Mouse (Mus musculus) limb, embryonic 11.5 days (tissue): ENCODE data around the gene Trank1. TPM values are rescaled to one million over a fixed set of nuclear protein-coding genes. Genes with fewer than 3 reads are reported as not detected.

Experiments
- ATAC-seq: fragments of 200-750 bp; cut with Nextera tagmentation; 2 replicates; pipeline ENCODE4 v1.8.0; 2017; ENCODE audit warnings: low read depth; ENCODE audit not compliant: insufficient number of reproducible peaks, low FRiP score, low TSS enrichment
- DNase-seq: peaks from one replicate; pipeline ENCODE4 v3.0.0-alpha.2; 2015; ENCODE audit warnings: low spot score
- H3K27ac ChIP-seq: fragments of 300-500 bp; sonication (generic); replicated peaks from 2 replicates; pipeline ENCODE4 v1.5.1; 2014; ENCODE audit warnings: low read depth, mild to moderate bottlenecking, low read length
- H3K27me3 ChIP-seq: fragments of 300-500 bp; sonication (generic); 2 replicates; pipeline ENCODE4 v1.6.1; 2014; ENCODE audit warnings: mild to moderate bottlenecking, low read length, mixed read lengths; ENCODE audit not compliant: control insufficient read depth, insufficient read depth
- H3K36me3 ChIP-seq: fragments of 300-500 bp; sonication (generic); 2 replicates; pipeline ENCODE4 v1.6.1; 2014; ENCODE audit warnings: mild to moderate bottlenecking, low read length, moderate library complexity, mixed read lengths; ENCODE audit not compliant: control insufficient read depth, insufficient read depth
- H3K4me1 ChIP-seq: fragments of 300-500 bp; sonication (generic); 2 replicates; pipeline ENCODE4 v1.6.1; 2014; ENCODE audit warnings: low read length, mixed read lengths; ENCODE audit not compliant: control insufficient read depth, insufficient read depth
- H3K4me2 ChIP-seq: fragments of 300-500 bp; sonication (generic); 2 replicates; pipeline ENCODE4 v1.6.1; 2014; ENCODE audit warnings: low read depth, mild to moderate bottlenecking, moderate library complexity; ENCODE audit not compliant: severe bottlenecking
- H3K4me3 ChIP-seq: fragments of 300-500 bp; sonication (generic); 2 replicates; pipeline ENCODE4 v1.5.1; 2014; ENCODE audit warnings: low read depth, low read length
- H3K9ac ChIP-seq: fragments of 300-500 bp; sonication (generic); 2 replicates; pipeline ENCODE4 v1.6.1; 2014; ENCODE audit warnings: mild to moderate bottlenecking, low read length
- H3K9me3 ChIP-seq: fragments of 300-500 bp; sonication (generic); 2 replicates; pipeline ENCODE4 v1.6.1; 2016; ENCODE audit warnings: low read length; ENCODE audit not compliant: control insufficient read depth
- WGBS: fragments of 180-500 bp; shearing (Covaris S2); extraction: QIAGEN DNeasy Blood & Tissue Kit; methylation state at CpG from one replicate; pipeline ENCODE4 v1.1.7; 2014; 5-methylcytosine and 5-hydroxymethylcytosine counted together
- polyA plus RNA-seq: library from polyadenylated mRNA; unstranded; fragments of >200 nt; fragmentation: Nextera tagmentation; extraction: Ambion mirVana; gene quantifications from 2 replicates; pipeline ENCODE4 v1.2.1, GENCODE M21; 2014

Trank1 gene
- polyA plus RNA-seq, 1 experiment from 2014 or later = 0.08 TPM

- DNase-seq = no peak
- Histone ChIP-seq H3K9ac (no peak overlapping the region), H3K4me1 (no peaks in the 10 kb centered on the region), H3K9me3 (no peaks in the 10 kb centered on the region), H3K4me2 (no peak overlapping the region), H3K36me3 (no peaks in the 10 kb centered on the region), H3K27ac (no peak overlapping the region), H3K27me3 (no peaks in the 10 kb centered on the region), H3K4me3 (no peak overlapping the region)
- WGBS = 75% methylated on average over 11 of the region's 11 CpGs
- no peak for ATAC-seq
Observed at GRCm38 (mm10) chr9:111290539-111291100, 20.9 kb upstream of the Trank1 start.

- Histone ChIP-seq H3K9me3 (no peaks in the 10 kb centered on the region), H3K9ac (no peak overlapping the region), H3K36me3 (no peaks in the 10 kb centered on the region), H3K4me1 (no peaks in the 10 kb centered on the region), H3K4me3 (no peak overlapping the region), H3K27me3 (no peaks in the 10 kb centered on the region), H3K4me2 (no peak overlapping the region), H3K27ac (no peak overlapping the region)
- 88% methylated on average over 4 of the region's 4 CpGs for WGBS
- DNase-seq = no peak
- no peak for ATAC-seq
Observed at GRCm38 (mm10) chr9:111293234-111293633, 18.3 kb upstream of the Trank1 start.

GRCm38 (mm10) chr9:111294911-111295310, 16.6 kb upstream of the Trank1 start:
- H3K27me3 ChIP-seq = no peaks in the 10 kb centered on the region
- no peak overlapping the region for H3K9ac ChIP-seq
- H3K27ac ChIP-seq = no peak overlapping the region
- DNase-seq (no peak), ATAC-seq (no peak)
- H3K36me3 ChIP-seq = no peaks in the 10 kb centered on the region
- WGBS = 96% methylated on average over 6 of the region's 6 CpGs
- H3K4me2 ChIP-seq = no peak overlapping the region
- H3K4me3 ChIP-seq = no peak overlapping the region
- H3K9me3 ChIP-seq = no peaks in the 10 kb centered on the region
- H3K4me1 ChIP-seq = no peaks in the 10 kb centered on the region

GRCm38 (mm10) chr9:111295323-111295722, 16.2 kb upstream of the Trank1 start:
- ATAC-seq = no peak

GRCm38 (mm10) chr9:111296433-111296832, 15.1 kb upstream of the Trank1 start:
- no peak for DNase-seq
- Histone ChIP-seq H3K9me3 (no peaks in the 10 kb centered on the region), H3K36me3 (no peaks in the 10 kb centered on the region), H3K27me3 (no peaks in the 10 kb centered on the region), H3K27ac (no peak overlapping the region), H3K9ac (no peak overlapping the region), H3K4me3 (no peak overlapping the region), H3K4me2 (no peak overlapping the region), H3K4me1 (no peaks in the 10 kb centered on the region)
- no peak for ATAC-seq
- 76% methylated on average over 7 of the region's 7 CpGs for WGBS

More at GRCm38 (mm10) chr9:111295323-111295722, 16.2 kb upstream of the Trank1 start:
- Histone ChIP-seq H3K4me2 (no peak overlapping the region), H3K4me1 (no peaks in the 10 kb centered on the region), H3K36me3 (no peaks in the 10 kb centered on the region), H3K9me3 (no peaks in the 10 kb centered on the region), H3K27me3 (no peaks in the 10 kb centered on the region), H3K9ac (no peak overlapping the region), H3K27ac (no peak overlapping the region), H3K4me3 (no peak overlapping the region)
- no peak for DNase-seq
- 84% methylated on average over 2 of the region's 2 CpGs for WGBS

GRCm38 (mm10) chr9:111298606-111299005, 12.9 kb upstream of the Trank1 start:
- Histone ChIP-seq H3K4me3 (no peak overlapping the region), H3K27ac (no peak overlapping the region), H3K4me2 (no peak overlapping the region), H3K27me3 (no peaks in the 10 kb centered on the region), H3K9me3 (no peaks in the 10 kb centered on the region), H3K36me3 (no peaks in the 10 kb centered on the region), H3K9ac (no peak overlapping the region), H3K4me1 (no peaks in the 10 kb centered on the region)
- no peak for DNase-seq
- WGBS = 81% methylated on average over 2 of the region's 2 CpGs
- no peak for ATAC-seq

GRCm38 (mm10) chr9:111302196-111302831, 9.2 kb upstream of the Trank1 start:
- Histone ChIP-seq H3K9ac (no peak overlapping the region), H3K36me3 (no peaks in the 10 kb centered on the region), H3K4me1 (no peaks in the 10 kb centered on the region), H3K27me3 (no peaks in the 10 kb centered on the region), H3K4me2 (no peak overlapping the region), H3K9me3 (no peaks in the 10 kb centered on the region), H3K4me3 (no peak overlapping the region), H3K27ac (no peak overlapping the region)
- 74% methylated on average over 12 of the region's 12 CpGs for WGBS
- DNase-seq = no peak
- no peak for ATAC-seq

- no peaks in the 10 kb centered on the region for H3K27me3 ChIP-seq
- no peaks in the 10 kb centered on the region for H3K9me3 ChIP-seq
- no peak overlapping the region for H3K9ac ChIP-seq
- H3K4me2 ChIP-seq = no peak overlapping the region
- H3K4me3 ChIP-seq = no peak overlapping the region
- H3K27ac ChIP-seq = no peak overlapping the region
- no peaks in the 10 kb centered on the region for H3K36me3 ChIP-seq
- H3K4me1 ChIP-seq = no peaks in the 10 kb centered on the region
- DNase-seq (no peak), ATAC-seq (no peak)
- WGBS = 90% methylated on average over 6 of the region's 6 CpGs
Observed at GRCm38 (mm10) chr9:111304036-111304435, 7.5 kb upstream of the Trank1 start.

- H3K27me3 ChIP-seq = peaks cover 12% of the 10 kb centered on the region
- no peak overlapping the region for H3K27ac ChIP-seq
- no peak overlapping the region for H3K4me3 ChIP-seq
- H3K4me2 ChIP-seq = no peak overlapping the region
- 70% methylated on average over 7 of the region's 7 CpGs for WGBS
- no peaks in the 10 kb centered on the region; the same call in 1 of the 2 replicates for H3K9me3 ChIP-seq
- DNase-seq = no peak
- no peak for ATAC-seq
- H3K36me3 ChIP-seq = no peaks in the 10 kb centered on the region
- H3K4me1 ChIP-seq = no peaks in the 10 kb centered on the region
- H3K9ac ChIP-seq = no peak overlapping the region
Observed at GRCm38 (mm10) chr9:111306142-111306541, 5.4 kb upstream of the Trank1 start.
